Mouse (Mus musculus) kidney, adult 2 months (tissue): ENCODE data around the gene Rac3.

Experiments used
- CTCF ChIP-seq: fragments of 200-500 bp; conservative IDR thresholded peaks from 2 replicates; pipeline ENCODE4 v1.5.1; 2011; ENCODE audit warnings: low read depth, mild to moderate bottlenecking, control low read depth, low read length, moderate library complexity, mixed read lengths; ENCODE audit not compliant: insufficient read depth, insufficient read length
- POLR2A ChIP-seq: fragments of 200-500 bp; IDR thresholded peaks from one replicate; pipeline ENCODE4 v1.6.1; 2011; ENCODE audit warnings: low read depth, low read length, control low read depth

DNA sequence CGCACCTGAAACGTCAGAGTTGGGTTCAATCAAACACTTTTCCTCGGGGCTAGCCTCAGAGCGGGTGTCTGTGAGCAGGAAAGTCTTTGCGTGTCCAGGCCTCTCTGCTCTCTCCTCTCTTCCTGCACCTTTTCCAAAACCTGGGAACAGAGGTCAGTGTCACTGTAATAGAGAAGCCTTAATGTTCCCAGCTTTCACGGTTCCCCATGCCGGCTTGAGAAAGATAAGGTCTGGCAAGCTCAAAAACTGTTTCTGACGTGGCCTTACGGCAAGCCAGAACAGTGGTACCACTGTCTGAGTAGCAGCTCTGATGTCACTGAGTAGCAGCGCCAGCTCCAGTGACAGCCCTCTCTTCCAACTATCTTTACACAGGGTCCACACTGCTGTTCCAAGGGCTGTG lies 6.7 kb upstream of the Rac3 start:
- TF ChIP-seq CTCF (no peak), POLR2A (no peak)
